Mouse (Mus musculus) layer of hippocampus, postnatal 14 days (tissue): ENCODE results near the gene Gabra4. TPM values are rescaled to one million over a fixed set of nuclear protein-coding genes. Genes with fewer than 3 reads are reported as not detected.
"Not testable (repeated sequence)": the region's sequence is repeated elsewhere in the genome, so short reads cannot be mapped to it uniquely, and the experiment has no call there.

ENCODE experiments used
- DNase-seq, 2 experiments: peaks; one replicate each; pipeline ENCODE4 v3.0.0; 2021 to 2022; ENCODE audit warnings: low spot score in 2 of 2, mixed read lengths in 1 of 2
- total RNA-seq, 2 experiments: library from RNA; stranded (reverse); gene quantifications; 2 replicates each; pipeline ENCODE4 v1.2.3; 2021

Gene Gabra4
- total RNA-seq, 2 experiments from 2014 or later, result 59.2 to 63.5 TPM

GRCm38 (mm10) chr5:71545554-71545953 lies 112.6 kb downstream of the Gabra4 start:
- peak in 1 of 2 experiments; percentile 7 for DNase-seq

GRCm38 (mm10) chr5:71525486-71525885 lies 132.6 kb downstream of the Gabra4 start:
- DNase-seq, result not testable (repeated sequence)

Other genes starting within 250 kb of the Gabra4 start
- not detected for gene Cox7b2, start 110.1 kb downstream of the Gabra4 start, total RNA-seq
- 100 to 1,000 TPM; 119 to 126 TPM for gene Gabrb1, start 195 bp downstream of the Gabra4 start, total RNA-seq